Mouse (Mus musculus): ENCODE data around the gene Wdr83.
A peak's percentile ranks its signal among the peaks of the same experiment; 100 is the strongest.
"Not testable (repeated sequence)": the region's sequence is repeated elsewhere in the genome, so short reads cannot be mapped to it uniquely, and the experiment has no call there.

Wdr83 gene

DNA sequence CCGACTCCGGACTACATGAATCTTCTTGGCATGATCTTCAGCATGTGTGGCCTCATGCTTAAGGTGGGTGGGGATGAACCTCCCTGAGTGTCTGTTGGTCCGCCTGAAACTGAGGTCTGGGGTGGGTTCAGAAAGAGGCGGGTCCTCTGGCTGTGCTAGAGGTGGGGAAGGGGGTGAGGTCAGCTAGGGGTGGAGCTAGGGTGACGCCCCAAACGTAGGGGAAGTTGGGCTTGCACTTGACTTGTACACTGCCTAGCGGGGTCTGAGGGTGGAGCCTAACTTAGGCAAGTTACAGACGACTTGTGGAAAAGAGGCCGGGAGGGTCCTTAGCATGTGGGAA is at the start of gene Wdr83:
Gene Wdr83, minus strand, starts transcription at position 91 of the 340 bp plus-strand sequence.
- DNase-seq (ENCODE audit: extremely low spot score): peak; percentile 70

DNA sequence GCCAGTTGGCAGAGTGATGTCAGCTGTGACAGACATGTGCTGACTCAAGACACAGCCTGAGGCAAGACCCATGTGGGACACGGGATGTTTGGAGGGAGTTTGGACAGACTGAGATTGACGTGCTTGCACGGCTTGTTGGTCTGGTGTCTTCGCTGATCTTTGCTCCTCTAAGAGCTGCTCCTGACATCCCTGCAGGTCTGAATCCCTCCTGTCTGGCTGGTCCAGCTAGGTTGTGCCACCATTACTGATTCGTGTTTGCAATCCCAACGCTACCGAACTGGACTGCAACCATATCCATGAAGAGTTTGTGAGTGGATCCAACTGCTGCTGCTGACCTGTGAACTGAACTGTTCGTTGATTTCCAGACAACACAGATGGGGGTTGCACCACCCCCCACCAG is 42.6 kb upstream of the Wdr83 start:
- no peak for DNase-seq (ENCODE audit: extremely low spot score)

GRCm38 (mm10) chr8:85122995-85123394 is 41.9 kb upstream of the Wdr83 start, which contains the start of gene Zfp791:
Zfp791 (minus strand) TSS chr8:85123095.
- DNase-seq (ENCODE audit: extremely low spot score): no peak

GRCm38 (mm10) chr8:85120251-85120650 is 39.1 kb upstream of the Wdr83 start:
- not testable (repeated sequence) for DNase-seq (ENCODE audit: extremely low spot score)

- DNase-seq (ENCODE audit: extremely low spot score): peak; percentile 80
Observed at GRCm38 (mm10) chr8:85119052-85119981, 38.2 kb upstream of the Wdr83 start.

- DNase-seq (ENCODE audit: extremely low spot score): no peak
Observed at GRCm38 (mm10) chr8:85116984-85117383, 35.9 kb upstream of the Wdr83 start.

DNA sequence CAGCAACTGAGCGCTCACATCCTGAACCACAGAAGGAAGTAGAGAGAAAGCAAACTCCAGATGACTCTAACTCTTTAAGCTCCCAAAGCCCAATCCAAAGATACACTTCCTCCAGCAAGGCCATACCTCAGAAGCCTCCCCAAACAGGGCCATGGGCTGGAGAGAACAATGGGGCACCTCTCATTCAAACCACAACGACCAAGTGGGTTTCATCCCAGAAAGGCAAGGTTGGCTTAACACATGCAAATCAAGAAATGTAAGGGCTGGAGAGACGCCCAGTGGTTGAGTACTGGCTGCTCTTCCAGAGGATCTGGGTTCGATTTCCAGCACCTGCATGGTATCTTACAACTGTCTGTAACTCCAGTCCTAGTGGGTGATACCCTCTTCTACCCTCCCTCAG is 34.4 kb upstream of the Wdr83 start:
- no peak for DNase-seq (ENCODE audit: extremely low spot score)

DNA sequence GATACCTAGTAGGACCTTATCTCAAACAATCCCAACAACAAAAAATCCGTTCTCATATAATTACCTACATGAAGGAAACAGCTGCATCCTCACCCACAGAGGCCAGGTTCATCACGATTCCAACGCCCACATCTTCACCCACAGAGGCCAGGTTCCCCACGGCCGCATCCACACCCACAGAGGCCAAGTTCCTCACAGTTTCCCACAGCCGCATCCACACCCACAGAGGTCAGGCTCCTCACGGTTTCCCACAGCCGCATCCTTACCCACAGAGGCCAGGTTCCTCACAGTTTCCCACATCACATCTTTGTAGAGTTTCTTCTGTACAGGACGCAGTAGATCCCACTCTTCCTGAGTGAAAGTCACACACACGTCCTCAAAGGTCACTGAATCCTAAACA is 32.1 kb upstream of the Wdr83 start:
- no peak for DNase-seq (ENCODE audit: extremely low spot score)

GRCm38 (mm10) chr8:85100076-85100665 is 19.1 kb upstream of the Wdr83 start:
- DNase-seq (ENCODE audit: extremely low spot score): no peak

GRCm38 (mm10) chr8:85096850-85097249 is 15.7 kb upstream of the Wdr83 start:
- no peak for DNase-seq (ENCODE audit: extremely low spot score)

- DNase-seq (ENCODE audit: extremely low spot score): no peak
Observed at GRCm38 (mm10) chr8:85096196-85096595, 15.1 kb upstream of the Wdr83 start.

GRCm38 (mm10) chr8:85095566-85095965 is 14.5 kb upstream of the Wdr83 start:
- no peak for DNase-seq (ENCODE audit: extremely low spot score)

GRCm38 (mm10) chr8:85095051-85095450 is 13.9 kb upstream of the Wdr83 start:
- no peak for DNase-seq (ENCODE audit: extremely low spot score)

DNA sequence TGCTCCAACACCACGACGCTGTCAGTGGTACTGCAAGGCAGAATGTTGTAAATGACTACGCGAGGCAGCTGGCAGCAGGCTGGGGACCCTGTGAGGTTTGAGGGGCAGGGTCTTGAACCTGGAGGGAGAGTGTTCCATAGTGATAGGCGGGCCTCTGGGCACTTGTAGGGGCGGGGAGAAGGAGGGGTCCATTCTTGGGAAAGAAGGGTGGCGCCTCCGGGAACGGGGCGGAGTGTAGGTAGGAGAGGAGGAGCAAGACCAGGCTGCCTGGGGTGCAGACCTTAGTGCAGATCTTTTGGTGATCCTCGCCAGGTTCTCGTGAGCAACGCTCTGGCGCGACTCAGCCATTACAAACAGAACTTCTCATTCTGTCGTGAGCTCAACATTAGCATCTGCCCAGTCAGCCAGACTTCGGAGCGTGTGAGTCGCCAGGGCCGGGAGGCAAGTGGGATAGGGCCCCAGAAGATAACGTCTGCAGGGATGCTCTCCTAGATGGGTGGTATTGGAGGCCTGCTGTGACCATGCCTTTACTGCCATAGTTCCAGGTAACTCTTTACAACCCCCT is 10.5 kb upstream of the Wdr83 start:
- no peak for DNase-seq (ENCODE audit: extremely low spot score)

DNA sequence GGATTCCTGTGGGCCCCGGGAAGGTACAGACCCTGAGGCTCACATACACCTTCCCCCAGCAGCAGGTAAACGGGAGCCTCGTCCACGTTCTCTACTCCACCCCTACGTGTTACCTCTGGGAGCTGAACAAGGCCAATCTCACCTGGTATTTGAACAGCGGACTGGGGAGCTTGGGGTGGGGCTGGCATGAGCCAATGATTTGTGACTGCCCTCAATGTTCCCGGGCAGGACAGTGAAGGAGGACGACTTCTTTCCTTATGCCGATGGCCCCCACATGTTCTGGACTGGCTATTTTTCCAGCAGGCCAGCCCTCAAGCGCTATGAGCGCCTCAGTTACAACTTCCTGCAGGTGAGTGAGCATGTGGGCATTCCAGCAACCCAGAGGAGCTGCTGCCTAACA is 9.8 kb upstream of the Wdr83 start:
- no peak for DNase-seq (ENCODE audit: extremely low spot score)

GRCm38 (mm10) chr8:85088771-85089170 is 7.7 kb upstream of the Wdr83 start:
- no peak for DNase-seq (ENCODE audit: extremely low spot score)

DNA sequence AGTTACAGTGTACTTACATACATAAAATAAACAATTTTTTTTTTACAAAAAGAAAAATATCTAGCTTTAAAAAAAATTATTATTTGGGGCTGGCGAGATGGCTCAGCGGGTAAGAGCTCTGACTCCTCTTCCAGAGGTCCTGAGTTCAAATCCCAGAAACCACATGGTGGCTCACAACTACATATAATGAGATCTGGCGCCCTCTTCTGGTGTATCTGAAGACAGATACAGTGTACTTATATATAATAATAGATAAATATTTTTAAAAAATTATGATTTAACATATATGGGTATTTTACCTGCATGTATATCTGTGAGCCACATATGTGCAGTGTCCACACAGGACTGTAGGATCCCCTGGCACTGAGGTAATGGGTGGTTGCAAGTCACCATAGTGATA is 5.1 kb upstream of the Wdr83 start:
- no peak for DNase-seq (ENCODE audit: extremely low spot score)

GRCm38 (mm10) chr8:85084633-85085032 is 3.5 kb upstream of the Wdr83 start:
- DNase-seq (ENCODE audit: extremely low spot score): no peak

DNA sequence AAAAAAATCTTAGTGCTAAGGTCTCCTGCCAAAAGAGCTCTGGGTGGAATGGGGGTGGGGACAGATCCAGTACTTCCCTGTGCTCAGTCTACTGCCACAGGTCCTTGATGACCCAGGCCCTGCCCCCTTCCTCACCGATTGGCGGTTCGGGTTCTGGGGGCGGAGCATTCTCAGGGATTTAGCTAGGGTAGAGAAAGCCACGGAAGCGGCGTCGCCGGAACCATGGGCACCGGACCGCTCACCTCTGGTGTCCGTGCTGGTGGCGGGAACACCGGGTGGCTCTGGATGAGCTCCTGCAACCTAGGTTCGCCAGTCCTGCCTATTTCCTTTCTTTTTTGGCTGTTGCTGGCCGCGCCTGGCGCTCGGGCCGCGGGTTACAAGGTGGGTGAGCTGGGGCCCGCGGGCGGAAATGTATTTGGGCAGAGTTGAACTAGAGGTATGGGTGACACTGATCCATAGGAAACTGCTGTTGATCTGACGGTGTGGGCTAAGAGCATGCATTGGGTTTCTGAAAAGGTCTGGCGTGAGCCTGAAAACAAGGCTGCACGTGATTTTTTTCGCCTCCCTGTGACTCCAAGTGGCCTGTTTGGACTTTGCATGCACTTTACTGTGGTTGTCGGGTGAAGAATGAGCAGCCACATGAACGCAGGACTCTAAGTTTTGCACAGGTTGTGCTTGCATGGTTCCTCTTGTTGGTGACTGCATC is 2.2 kb upstream of the Wdr83 start, which contains the start of gene Man2b1:
Gene Man2b1, plus strand, starts transcription at position 163 of the 706 bp plus-strand sequence.
- DNase-seq (ENCODE audit: extremely low spot score): peak; percentile 75

GRCm38 (mm10) chr8:85082169-85082568 is 1.1 kb upstream of the Wdr83 start:
- not testable (repeated sequence) for DNase-seq (ENCODE audit: extremely low spot score)

- DNase-seq (ENCODE audit: extremely low spot score): peak; percentile 82
Observed at GRCm38 (mm10) chr8:85080532-85081215, 432 bp downstream of the Wdr83 start, which contains the start of gene Wdr83os. Wdr83os (plus strand) TSS chr8:85080740.

DNA sequence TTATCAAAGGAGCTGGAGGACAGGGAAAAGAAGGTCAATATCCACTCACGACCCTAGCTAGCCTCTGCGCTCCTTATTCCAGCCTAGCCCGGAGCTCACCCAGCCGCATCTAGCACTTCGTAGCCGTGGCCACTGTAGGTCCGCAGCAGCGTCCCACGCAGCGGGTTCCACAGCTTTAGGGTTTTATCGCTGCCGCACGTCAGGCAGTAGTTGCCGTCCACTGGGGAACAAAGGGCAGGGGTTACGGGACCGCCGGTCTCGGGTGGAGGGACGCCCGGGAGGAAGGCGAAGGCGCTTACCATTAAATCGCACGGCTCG is 933 bp downstream of the Wdr83 start:
- no peak for DNase-seq (ENCODE audit: extremely low spot score)

Measured in embryo, embryonic 9.5 days (tissue).